Mouse (Mus musculus) stomach, postnatal 0 days (tissue): Measurements from ENCODE around the gene Defb45.

ENCODE experiments used
- CTCF ChIP-seq: IDR thresholded peaks from 2 replicates; pipeline ENCODE4 v1.5.1; 2016; ENCODE audit warnings: antibody characterized with exemption, low read depth, mild to moderate bottlenecking, moderate library complexity
- EP300 ChIP-seq: optimal IDR thresholded peaks from 2 replicates; pipeline ENCODE3; 2016; ENCODE audit warnings: antibody characterized with exemption

GRCm38 (mm10) chr2:152580612-152581011, 18.6 kb downstream of the Defb45 start:
- TF ChIP-seq CTCF (no peak), EP300 (no peak)
